Mouse (Mus musculus) left cerebral cortex, adult 11 months (tissue): ENCODE data around the gene Flrt1.

ENCODE experiments used
- DNase-seq: peaks from one replicate; pipeline ENCODE4 v3.0.0; 2022; ENCODE audit warnings: low spot score

The Flrt1 gene

GRCm38 (mm10) chr19:7130317-7130716 is 24.8 kb upstream of the Flrt1 start:
- no peak for DNase-seq

GRCm38 (mm10) chr19:7128551-7129475 is 23.3 kb upstream of the Flrt1 start:
- DNase-seq = no peak

GRCm38 (mm10) chr19:7126933-7127332 is 21.4 kb upstream of the Flrt1 start:
- no peak for DNase-seq

DNA sequence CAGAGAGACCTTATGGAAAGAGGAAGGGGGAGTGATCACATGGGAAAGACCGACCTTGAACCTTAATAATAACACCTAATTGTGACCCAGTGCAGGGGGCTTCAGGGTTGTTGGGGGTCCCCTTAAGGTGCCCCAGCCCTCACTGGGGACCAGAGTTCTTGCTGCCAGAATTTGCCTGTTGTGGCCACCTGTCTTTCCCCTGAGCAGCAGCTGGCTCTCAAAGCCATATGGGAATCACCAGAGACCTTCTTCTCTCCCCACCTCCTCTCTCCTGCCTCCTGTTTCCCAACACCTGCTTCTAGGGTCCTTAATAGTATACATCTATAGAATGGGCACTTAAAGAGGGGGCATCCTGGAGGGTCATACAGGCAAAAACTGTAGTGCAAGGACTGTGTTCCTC is 20.7 kb upstream of the Flrt1 start:
- no peak for DNase-seq

DNA sequence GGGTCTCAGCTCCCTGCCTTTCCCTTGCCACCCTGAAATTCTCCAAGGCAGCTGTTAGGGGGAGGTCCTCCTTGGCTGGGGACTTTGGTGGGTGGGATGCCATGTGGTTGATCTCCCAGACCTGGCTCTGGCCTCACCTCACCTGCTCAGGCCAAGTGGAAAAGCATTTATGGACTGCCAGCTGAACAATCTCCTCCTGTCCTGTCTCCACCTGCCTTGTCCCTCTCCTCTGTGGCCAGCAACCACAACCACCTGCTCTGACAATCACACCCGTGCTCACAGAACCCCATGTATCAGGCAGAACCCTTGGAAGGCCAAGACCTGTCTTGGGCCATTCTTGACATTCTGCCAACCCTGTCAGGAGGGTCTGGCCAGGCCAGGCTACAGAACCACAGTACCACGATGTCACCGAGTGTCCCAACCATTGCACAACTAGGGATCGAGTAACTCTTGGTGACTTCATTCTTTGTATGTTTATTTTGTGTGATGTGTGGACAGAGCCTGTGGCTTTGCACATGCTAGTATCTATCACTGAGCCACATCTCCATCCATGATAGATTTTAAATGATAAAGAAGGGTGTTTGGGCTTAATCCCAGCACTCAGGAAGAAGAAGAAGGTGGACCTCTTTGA is 20.1 kb upstream of the Flrt1 start:
- DNase-seq = no peak

- DNase-seq = no peak
These were observed 17.3 kb upstream of the Flrt1 start for GRCm38 (mm10) chr19:7122698-7123306.

DNA sequence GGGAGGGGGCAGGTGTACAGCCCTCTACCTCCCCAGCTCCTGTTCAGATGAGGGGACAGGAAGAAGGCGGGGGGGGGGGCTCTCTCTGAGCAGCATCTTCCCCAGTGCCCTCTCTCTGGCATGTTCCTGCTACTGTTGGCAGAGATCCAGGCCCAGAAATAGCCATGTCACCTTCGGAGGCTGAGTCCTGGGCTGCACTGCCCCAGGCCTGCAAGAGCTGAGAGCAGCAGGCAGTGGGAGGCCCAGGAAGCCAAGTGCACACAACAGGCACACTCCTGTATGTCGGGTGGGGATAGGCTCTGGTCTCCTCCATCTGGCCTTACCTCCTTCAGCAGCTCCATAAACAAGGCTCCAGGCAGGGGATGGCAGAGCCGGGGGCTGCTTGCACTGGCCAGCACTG is 16.7 kb upstream of the Flrt1 start:
- no peak for DNase-seq

DNA sequence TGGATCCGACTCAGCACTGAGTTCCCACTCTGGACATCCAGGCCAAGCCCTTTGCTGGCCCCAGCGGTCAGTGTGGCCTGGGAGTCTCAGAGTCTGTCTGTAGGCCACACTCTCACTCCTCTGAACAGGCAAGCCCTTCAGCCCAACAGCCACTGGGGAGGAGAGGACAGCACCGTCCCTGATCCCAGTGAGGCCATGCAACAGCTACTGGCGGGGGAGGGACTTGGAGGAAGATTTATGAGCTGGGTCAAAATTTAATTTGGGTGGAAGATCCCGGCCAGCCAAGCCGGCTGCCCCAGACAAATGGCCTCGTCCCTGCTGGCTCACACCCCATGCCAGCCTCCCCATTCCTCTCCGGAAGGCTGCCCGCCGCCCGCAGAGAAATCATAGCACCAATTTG is 15.7 kb upstream of the Flrt1 start:
- DNase-seq = no peak

- DNase-seq = no peak
These were observed 12.3 kb upstream of the Flrt1 start for GRCm38 (mm10) chr19:7117653-7118307.

DNA sequence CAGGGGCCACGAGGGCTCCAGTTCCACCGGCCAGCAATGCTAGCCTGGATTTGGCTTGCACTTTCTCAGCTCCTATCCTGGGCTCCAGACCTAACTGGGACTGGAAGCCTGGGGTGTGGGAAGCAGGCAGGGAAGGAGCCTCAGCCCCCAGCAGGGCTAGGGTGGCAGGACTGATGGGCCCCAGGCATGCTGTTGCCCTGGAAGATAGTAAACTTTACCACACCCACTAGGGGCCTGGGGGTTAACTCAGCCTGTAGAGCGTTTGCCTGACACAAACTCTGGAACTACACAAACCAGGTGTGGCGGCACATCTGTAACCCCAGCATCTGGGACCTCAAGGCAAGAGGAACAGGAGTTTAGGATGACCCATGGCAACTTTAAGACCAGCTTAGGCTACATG is 11.6 kb upstream of the Flrt1 start:
- DNase-seq = no peak

- DNase-seq = no peak
These were observed 10.7 kb upstream of the Flrt1 start for GRCm38 (mm10) chr19:7116038-7116731.

GRCm38 (mm10) chr19:7113574-7113973 is 8.0 kb upstream of the Flrt1 start:
- DNase-seq = no peak

DNA sequence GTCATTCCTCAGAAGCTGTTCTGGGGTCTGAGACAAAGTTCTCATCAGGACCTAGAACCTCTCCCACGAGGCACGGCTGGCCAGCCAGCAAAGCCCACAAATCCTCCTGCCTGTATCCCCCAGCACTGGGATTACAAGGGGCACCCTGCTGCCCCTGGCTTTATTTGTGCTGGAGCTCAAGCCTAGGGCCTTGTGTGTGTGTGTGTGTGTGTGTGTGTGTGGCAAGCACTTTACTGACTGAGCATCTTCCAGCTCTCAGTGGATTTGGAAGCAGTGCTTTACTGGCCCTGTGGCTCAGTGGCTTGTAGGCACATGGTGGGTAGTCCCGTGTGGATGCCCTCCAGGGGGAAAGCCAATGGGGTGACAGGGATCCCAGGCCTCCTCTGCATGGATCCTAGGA is 7.1 kb upstream of the Flrt1 start:
- no peak for DNase-seq

DNA sequence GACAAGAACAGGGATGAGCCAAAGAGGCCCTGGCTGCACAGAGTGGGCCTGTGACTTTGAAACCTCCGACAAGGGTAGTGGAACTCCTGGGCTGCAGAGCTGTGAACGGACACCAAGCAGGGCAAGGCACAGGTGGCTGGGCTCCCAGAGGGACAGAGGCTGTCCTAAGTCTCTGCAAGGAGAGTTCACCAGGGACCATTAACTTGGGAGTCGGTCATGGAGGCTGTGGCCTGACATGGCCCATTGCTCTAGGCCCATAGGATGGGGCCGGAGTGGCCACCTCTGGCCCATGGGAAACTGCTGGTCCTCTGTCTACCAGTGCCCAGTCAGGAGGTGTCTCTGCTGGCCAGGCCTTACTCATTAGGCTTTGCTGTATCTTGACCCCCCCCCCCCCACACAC is 6.2 kb upstream of the Flrt1 start:
- no peak for DNase-seq

GRCm38 (mm10) chr19:7111309-7111708 is 5.8 kb upstream of the Flrt1 start:
- DNase-seq = no peak

DNA sequence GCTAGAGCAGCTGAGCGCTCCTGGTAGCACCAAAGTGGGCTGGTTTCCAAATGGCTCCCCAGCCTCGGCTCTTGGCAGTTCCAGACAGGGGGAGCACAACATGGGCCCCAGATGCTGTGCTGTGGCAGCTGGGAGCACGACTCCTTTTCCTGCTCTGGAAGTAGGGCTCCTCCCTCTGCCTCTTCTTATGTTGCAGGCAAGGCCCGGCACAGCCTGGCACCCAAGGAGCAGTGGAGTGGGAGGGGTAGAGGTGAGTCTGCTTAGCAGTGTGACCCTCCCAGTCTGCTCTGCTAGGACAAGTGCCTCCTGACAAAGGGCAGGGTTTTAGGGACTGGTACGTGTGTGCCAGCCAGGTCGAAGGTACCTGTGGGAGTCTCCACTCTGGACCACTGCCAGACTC is 5.3 kb upstream of the Flrt1 start:
- no peak for DNase-seq

- DNase-seq = no peak
These were observed 4.6 kb upstream of the Flrt1 start for GRCm38 (mm10) chr19:7110097-7110496.

DNA sequence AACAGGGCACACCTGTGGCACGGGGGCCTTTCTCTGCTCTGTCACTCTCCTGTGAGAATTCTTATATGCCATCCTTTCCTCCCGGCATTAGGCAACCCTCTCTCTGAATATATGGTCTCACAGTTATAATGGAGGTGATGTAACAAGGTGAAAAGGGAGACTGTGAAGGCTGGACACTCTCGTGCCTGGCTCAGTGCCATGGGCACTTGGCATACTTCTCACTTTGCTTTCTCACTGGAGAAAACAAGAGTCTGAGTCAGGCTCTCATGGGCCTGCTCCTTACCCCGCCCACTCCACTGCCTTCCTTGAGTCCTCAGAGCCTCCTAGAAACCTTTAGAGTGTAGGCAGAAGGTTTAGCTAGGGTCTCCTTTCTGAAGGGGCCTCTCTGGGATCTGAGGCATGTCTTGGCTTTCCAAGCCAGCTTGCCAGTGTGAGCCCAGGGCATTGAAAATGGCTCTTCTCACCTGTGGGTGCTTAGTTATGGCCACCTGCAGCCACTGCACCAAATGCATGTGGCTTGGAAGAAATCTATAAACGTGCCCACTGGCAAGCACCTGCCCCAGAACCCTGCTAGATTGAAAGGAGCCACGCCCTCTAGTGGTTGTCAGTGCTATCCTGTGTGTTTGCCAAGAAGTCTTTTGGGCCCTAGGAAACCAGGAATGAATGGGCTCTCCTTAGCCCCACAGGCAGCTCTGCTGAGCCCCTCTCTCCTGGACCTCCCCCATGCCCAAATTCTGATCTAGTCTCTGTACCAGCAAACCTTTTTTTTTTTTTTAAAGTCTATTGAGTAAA is 2.8 kb upstream of the Flrt1 start:
- DNase-seq = no peak

GRCm38 (mm10) chr19:7107174-7107573 is 1.6 kb upstream of the Flrt1 start:
- no peak for DNase-seq

DNA sequence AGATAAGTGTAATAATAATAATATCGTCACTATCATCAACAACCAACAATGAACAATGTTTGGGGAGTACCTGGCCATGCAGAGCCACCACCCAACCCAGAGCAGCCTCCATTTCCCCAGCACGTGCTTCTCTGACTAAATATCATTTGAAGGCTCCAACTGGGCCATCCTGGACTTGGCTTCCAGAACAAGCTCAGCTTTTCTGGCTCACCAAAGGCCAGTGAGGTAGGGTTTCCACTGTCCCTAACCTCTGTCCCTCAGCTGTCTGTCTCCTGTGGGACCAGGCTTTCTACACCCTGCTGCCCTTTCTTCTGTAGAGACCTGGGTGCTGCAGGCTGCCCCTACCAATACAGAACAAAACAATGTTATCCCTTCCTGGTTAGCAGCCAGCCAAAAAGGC is 1.0 kb upstream of the Flrt1 start:
- no peak for DNase-seq

GRCm38 (mm10) chr19:7103993-7104401 is 1.5 kb downstream of the Flrt1 start:
- DNase-seq = no peak
